Mouse (Mus musculus): ENCODE results near the gene Stambp. TPM values are rescaled to one million over a fixed set of nuclear protein-coding genes. Genes with fewer than 3 reads are reported as not detected.

Stambp gene
- polyA plus RNA-seq, 1 experiment, result 8.8 TPM

GRCm38 (mm10) chr6:83612976-83613375 is 40.4 kb upstream of the Stambp start:
- no peak overlapping the region for H3ac ChIP-seq (ENCODE audit: control insufficient read depth, insufficient read length)
- H3K79me2 ChIP-seq (ENCODE audit: control insufficient read depth, insufficient read depth), result no peaks in the 10 kb centered on the region
- no peak overlapping the region for H3K4me2 ChIP-seq (ENCODE audit: low read depth)
- H3K4me3 ChIP-seq, result no peak overlapping the region
- H3K27me3 ChIP-seq (ENCODE audit: control insufficient read depth, insufficient read depth, insufficient read length), result peaks cover 75% of the 10 kb centered on the region
- TF ChIP-seq POLR2A (IDR thresholded peaks at IDR 0.05; ENCODE audit: insufficient read length, low read depth) (no peak), USF1 (IDR thresholded peaks at IDR 0.05; ENCODE audit: low read depth) (no peak), CEBPB (IDR thresholded peaks at IDR 0.05; ENCODE audit: insufficient read depth, poor library complexity, severe bottlenecking) (no peak), REST (IDR thresholded peaks at IDR 0.05; ENCODE audit: insufficient read depth, insufficient read length) (no peak), MYOG (IDR thresholded peaks at IDR 0.05; ENCODE audit: control insufficient read depth in 1 of 3, insufficient read depth in 1 of 3, insufficient read length in 2 of 3, low read depth in 2 of 3) (no peak), MAX (IDR thresholded peaks at IDR 0.05; ENCODE audit: low read depth) (no peak), TCF12 (IDR thresholded peaks at IDR 0.05; ENCODE audit: insufficient read depth, poor library complexity, severe bottlenecking) (no peak), E2F4 (IDR thresholded peaks at IDR 0.05; ENCODE audit: insufficient read depth) (no peak), POLR2AphosphoS2 (IDR thresholded peaks at IDR 0.05; ENCODE audit: insufficient read length, low read depth) (no peak), TCF3 (IDR thresholded peaks at IDR 0.05; ENCODE audit: insufficient read length, low read depth) (no peak), MYOD1 (IDR thresholded peaks at IDR 0.05; ENCODE audit: control insufficient read depth in 1 of 3, insufficient read length in 2 of 3, low read depth in 2 of 3) (no peak), SRF (IDR thresholded peaks at IDR 0.05; ENCODE audit: control insufficient read depth, insufficient read length, low read depth) (no peak)
- H3K36me3 ChIP-seq (ENCODE audit: control insufficient read depth, insufficient read depth), result no peaks in the 10 kb centered on the region

GRCm38 (mm10) chr6:83599636-83600174 is 27.2 kb upstream of the Stambp start:
- TF ChIP-seq MYOD1 (IDR thresholded peaks at IDR 0.05; ENCODE audit: control insufficient read depth in 1 of 3, insufficient read length in 2 of 3, low read depth in 2 of 3) (no peak), TCF3 (IDR thresholded peaks at IDR 0.05; ENCODE audit: insufficient read length, low read depth) (no peak), REST (IDR thresholded peaks at IDR 0.05; ENCODE audit: insufficient read depth, insufficient read length) (no peak), MAX (IDR thresholded peaks at IDR 0.05; ENCODE audit: low read depth) (no peak), MYOG (IDR thresholded peaks at IDR 0.05; ENCODE audit: control insufficient read depth in 1 of 3, insufficient read depth in 1 of 3, insufficient read length in 2 of 3, low read depth in 2 of 3) (no peak), POLR2A (IDR thresholded peaks at IDR 0.05; ENCODE audit: insufficient read length, low read depth) (no peak), SRF (IDR thresholded peaks at IDR 0.05; ENCODE audit: control insufficient read depth, insufficient read length, low read depth) (no peak), USF1 (IDR thresholded peaks at IDR 0.05; ENCODE audit: low read depth) (no peak), CEBPB (IDR thresholded peaks at IDR 0.05; ENCODE audit: insufficient read depth, poor library complexity, severe bottlenecking) (no peak), E2F4 (IDR thresholded peaks at IDR 0.05; ENCODE audit: insufficient read depth) (no peak), TCF12 (IDR thresholded peaks at IDR 0.05; ENCODE audit: insufficient read depth, poor library complexity, severe bottlenecking) (no peak), POLR2AphosphoS2 (IDR thresholded peaks at IDR 0.05; ENCODE audit: insufficient read length, low read depth) (no peak)

GRCm38 (mm10) chr6:83599060-83599550 is 26.6 kb upstream of the Stambp start:
- no peak overlapping the region for H3K4me3 ChIP-seq
- TF ChIP-seq SRF (IDR thresholded peaks at IDR 0.05; ENCODE audit: control insufficient read depth, insufficient read length, low read depth), result no peak
- no peak for TF ChIP-seq POLR2A (IDR thresholded peaks at IDR 0.05; ENCODE audit: insufficient read length, low read depth)
- TF ChIP-seq MYOD1 (IDR thresholded peaks at IDR 0.05; ENCODE audit: control insufficient read depth in 1 of 3, insufficient read length in 2 of 3, low read depth in 2 of 3), result no peak
- no peak for TF ChIP-seq REST (IDR thresholded peaks at IDR 0.05; ENCODE audit: insufficient read depth, insufficient read length)
- no peak for TF ChIP-seq TCF3 (IDR thresholded peaks at IDR 0.05; ENCODE audit: insufficient read length, low read depth)
- TF ChIP-seq E2F4 (IDR thresholded peaks at IDR 0.05; ENCODE audit: insufficient read depth), result no peak
- TF ChIP-seq TCF12 (IDR thresholded peaks at IDR 0.05; ENCODE audit: insufficient read depth, poor library complexity, severe bottlenecking), result no peak
- no peak for TF ChIP-seq USF1 (IDR thresholded peaks at IDR 0.05; ENCODE audit: low read depth)
- no peak for TF ChIP-seq MYOG (IDR thresholded peaks at IDR 0.05; ENCODE audit: control insufficient read depth in 1 of 3, insufficient read depth in 1 of 3, insufficient read length in 2 of 3, low read depth in 2 of 3)
- no peak for TF ChIP-seq CEBPB (IDR thresholded peaks at IDR 0.05; ENCODE audit: insufficient read depth, poor library complexity, severe bottlenecking)
- TF ChIP-seq MAX (IDR thresholded peaks at IDR 0.05; ENCODE audit: low read depth), result no peak
- no peak for TF ChIP-seq POLR2AphosphoS2 (IDR thresholded peaks at IDR 0.05; ENCODE audit: insufficient read length, low read depth)
- no peak overlapping the region for H3ac ChIP-seq (ENCODE audit: control insufficient read depth, insufficient read length)

More at GRCm38 (mm10) chr6:83599636-83600174, 27.2 kb upstream of the Stambp start:
- peaks cover 3% of the 10 kb centered on the region for H3K27me3 ChIP-seq (ENCODE audit: control insufficient read depth, insufficient read depth, insufficient read length)
- H3K36me3 ChIP-seq (ENCODE audit: control insufficient read depth, insufficient read depth), result no peaks in the 10 kb centered on the region
- H3K79me2 ChIP-seq (ENCODE audit: control insufficient read depth, insufficient read depth), result no peaks in the 10 kb centered on the region
- no peak overlapping the region for H3K4me2 ChIP-seq (ENCODE audit: low read depth)
- H3ac ChIP-seq (ENCODE audit: control insufficient read depth, insufficient read length), result no peak overlapping the region
- no peak overlapping the region for H3K4me3 ChIP-seq

GRCm38 (mm10) chr6:83598646-83599045 is 26.1 kb upstream of the Stambp start:
- H3K36me3 ChIP-seq (ENCODE audit: control insufficient read depth, insufficient read depth), result no peaks in the 10 kb centered on the region
- no peaks in the 10 kb centered on the region for H3K79me2 ChIP-seq (ENCODE audit: control insufficient read depth, insufficient read depth)
- no peak overlapping the region for H3K4me2 ChIP-seq (ENCODE audit: low read depth)
- peaks cover 5% of the 10 kb centered on the region for H3K27me3 ChIP-seq (ENCODE audit: control insufficient read depth, insufficient read depth, insufficient read length)
- TF ChIP-seq TCF3 (IDR thresholded peaks at IDR 0.05; ENCODE audit: insufficient read length, low read depth), result no peak
- TF ChIP-seq MYOD1 (IDR thresholded peaks at IDR 0.05; ENCODE audit: control insufficient read depth in 1 of 3, insufficient read length in 2 of 3, low read depth in 2 of 3), result no peak
- no peak overlapping the region for H3K4me3 ChIP-seq
- no peak overlapping the region for H3ac ChIP-seq (ENCODE audit: control insufficient read depth, insufficient read length)

More at GRCm38 (mm10) chr6:83599060-83599550, 26.6 kb upstream of the Stambp start:
- peaks cover under 1% of the 10 kb centered on the region for H3K27me3 ChIP-seq (ENCODE audit: control insufficient read depth, insufficient read depth, insufficient read length)
- no peaks in the 10 kb centered on the region for H3K36me3 ChIP-seq (ENCODE audit: control insufficient read depth, insufficient read depth)
- no peak overlapping the region for H3K4me2 ChIP-seq (ENCODE audit: low read depth)
- H3K79me2 ChIP-seq (ENCODE audit: control insufficient read depth, insufficient read depth), result no peaks in the 10 kb centered on the region

Measured in myocyte (in vitro differentiated cells).